Comparison of ENCODE assay signal across 8 mouse cellular contexts in the genomic region with DNA sequence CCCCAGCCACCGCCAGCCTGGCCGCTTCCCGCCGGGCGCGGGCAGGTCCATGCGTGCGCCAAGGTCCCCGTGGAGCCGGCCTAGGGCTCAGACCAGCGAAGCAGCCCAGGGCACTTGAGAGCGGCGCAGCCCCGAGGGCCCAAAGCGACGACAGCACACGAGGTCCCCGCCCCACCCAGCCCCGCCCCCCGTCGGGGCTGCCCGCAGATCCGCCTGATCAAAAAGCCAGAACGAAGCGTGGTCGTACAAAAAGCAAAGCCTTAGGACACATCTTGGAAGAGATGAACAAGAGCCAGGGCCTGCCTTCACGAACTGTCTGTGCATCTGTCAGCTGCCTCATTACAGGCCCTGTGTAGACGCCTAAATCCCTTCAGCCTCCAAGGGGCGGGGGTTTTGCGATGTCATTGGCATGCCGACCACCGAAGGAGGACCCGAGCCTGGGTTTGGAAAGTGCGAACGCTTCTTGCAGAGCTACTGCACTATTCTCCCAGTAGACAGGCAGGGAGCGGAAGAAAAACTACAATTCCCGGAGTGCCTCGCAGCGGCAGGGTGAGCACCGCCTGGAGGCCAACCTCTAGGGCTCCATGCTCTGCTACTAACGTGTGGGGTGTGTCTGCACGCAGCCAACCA. TPM values are rescaled to one million over a fixed set of nuclear protein-coding genes. Genes with fewer than 3 reads are reported as not detected.
DNase-seq lines count a peak whose midpoint lies in the region; ATAC-seq and TF ChIP-seq lines count a peak whose summit lies in the region.

No protein-coding gene starts in this region.

- no peaks in the 10 kb centered on the region for H3K36me3 ChIP-seq in hindbrain, embryonic 14.5 days (replicated peaks; ENCODE audit: control insufficient read depth, insufficient read depth)

- H3K27me3 ChIP-seq in Patski: no peaks in the 10 kb centered on the region
- H3K27me3 ChIP-seq in hindbrain, embryonic 14.5 days (ENCODE audit: control insufficient read depth, insufficient read depth, low read length): no peaks in the 10 kb centered on the region

- DNase-seq in Patski (ENCODE audit: low read depth, low spot score): peak; percentile 92
- peak; percentile 94 to 95 for DNase-seq in cerebellum, postnatal 14 days
- DNase-seq in frontal cortex, postnatal 14 days (ENCODE audit: low spot score in 2 of 2): peak; percentile 95 to 97
- DNase-seq in hindbrain, embryonic 14.5 days (ENCODE audit: low spot score): peak; percentile 97
- DNase-seq in layer of hippocampus, postnatal 36 days: peak; percentile 97 to 98
- DNase-seq in lung, postnatal 36 days: peak; percentile 97
- DNase-seq in retina, postnatal 1 day: peak; percentile 98
- peak; percentile 92 to 94 for DNase-seq in urinary bladder, adult 18-20 months (ENCODE audit: low spot score in 2 of 2)

- peak; percentile 93 for ATAC-seq in Patski
- ATAC-seq in hindbrain, embryonic 14.5 days (ENCODE audit: low FRiP score): peak; percentile 95

- CTCF ChIA-PET in Patski (lab: Charles Lee): interaction anchor here (0.6 to 1.3 kb wide), 3 partner anchors 18 to 202 kb away, joined by 3 read pairs; no protein-coding TSS in a partner anchor

- peak overlapping the region; percentile 91 for H3K27ac ChIP-seq in hindbrain, embryonic 14.5 days

- POLR2A ChIA-PET in Patski (lab: Charles Lee): interaction anchor here (2.7 kb wide), 1 partner anchor 13 kb away, joined by 7 read pairs; no protein-coding TSS in a partner anchor

- peak overlapping the region; percentile 84 for H3K4me3 ChIP-seq in hindbrain, embryonic 14.5 days (replicated peaks; ENCODE audit: low read length)

- under 1% methylated on average over 42 of the region's 42 CpGs for WGBS in hindbrain, embryonic 14.5 days

- peak; percentile 43 for TF ChIP-seq CTCF in Patski (IDR thresholded peaks at IDR 0.05)

- no peaks in the 10 kb centered on the region for H3K9me3 ChIP-seq in hindbrain, embryonic 14.5 days (ENCODE audit: control insufficient read depth, low read length)

- in situ Hi-C loops in Patski (cut with MboI; ENCODE audit: low pct_unique_long_range_greater_than_20kb): loop anchor here (25.0 kb wide), 1 partner anchor 2000 kb away; a partner anchor contains a TSS

- peak overlapping the region; percentile 81 for H3K9ac ChIP-seq in hindbrain, embryonic 14.5 days

- H3K4me2 ChIP-seq in hindbrain, embryonic 14.5 days (replicated peaks): peak overlapping the region; percentile 82

- H3K4me1 ChIP-seq in hindbrain, embryonic 14.5 days (replicated peaks; ENCODE audit: control insufficient read depth, insufficient read depth, low read length): peaks cover 18% of the 10 kb centered on the region

RNA-seq across cellular contexts. Expression of a gene that starts 0.3 kb away (rescaled TPM):
- polyA plus RNA-seq in Patski (2021): 40.2 TPM
- 47.9 and 51.8 TPM in 2 replicates for polyA plus RNA-seq in hindbrain, embryonic 14.5 days (2014; fragmentation: Nextera tagmentation; extraction: Ambion mirVana)
- total RNA-seq in layer of hippocampus, postnatal 36 days (2021): 10 to 100 TPM; 61.1 to 65.5 TPM

Comparison
In these comparisons a context has a peak if more than half of its experiments do, and no peak if none do; other contexts are left out.
1. Peak in every context shown above with its lines: DNase-seq, ATAC-seq, H3K4me3 ChIP-seq and H3K27ac ChIP-seq.